Mouse (Mus musculus) embryo, embryonic 11 days (tissue): ENCODE data around the gene Ptger4.

Experiments
- DNase-seq: peaks from one replicate; pipeline ENCODE4 v3.0.0-alpha.2; 2015

The Ptger4 gene

DNA sequence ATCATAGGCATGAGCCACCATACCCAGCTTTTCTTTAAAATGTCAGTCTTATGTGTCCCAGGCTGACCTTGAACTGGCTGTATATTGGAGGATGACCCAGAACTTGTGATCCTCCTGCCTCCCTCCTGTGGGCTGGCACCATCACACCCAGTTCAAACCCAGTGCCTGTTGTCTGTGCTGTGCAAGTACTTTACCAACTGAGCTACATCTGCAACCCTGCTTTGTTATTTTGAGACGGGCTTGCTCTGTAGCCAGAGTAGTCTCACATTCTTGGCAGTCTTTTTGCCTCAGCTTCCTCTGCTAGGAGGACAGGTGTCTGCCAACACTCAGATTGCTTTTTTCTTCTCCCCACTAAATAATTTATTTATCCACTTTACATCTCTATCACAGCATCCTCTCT lies 86.6 kb downstream of the Ptger4 start:
- DNase-seq, result no peak
